Mouse (Mus musculus) CH12.LX (cell line): ENCODE data around the gene Mt3. TPM values are rescaled to one million over a fixed set of nuclear protein-coding genes. Genes with fewer than 3 reads are reported as not detected.
A peak's percentile ranks its signal among the peaks of the same experiment; 100 is the strongest.

Experiments used
- DNase-seq: peaks from one replicate; pipeline ENCODE4 v3.0.0-alpha.2; 2013; ENCODE audit errors: extremely low read depth
- H3K27ac ChIP-seq: 2 replicates; pipeline ENCODE4 v1.5.1; 2012; ENCODE audit warnings: low read depth, mild to moderate bottlenecking, control low read depth, moderate library complexity; ENCODE audit not compliant: insufficient read depth
- H3K27me3 ChIP-seq: replicated peaks from 2 replicates; pipeline ENCODE3; 2012; ENCODE audit warnings: inconsistent platforms
- H3K36me3 ChIP-seq, 2 experiments: replicated peaks in 1 of 2; 2 replicates each; pipeline versions ENCODE3 to v1.6.1; 2012; ENCODE audit warnings: inconsistent platforms in 1 of 2, low read length in 1 of 2, mild to moderate bottlenecking in 1 of 2, mixed read lengths in 1 of 2, moderate library complexity in 1 of 2; ENCODE audit not compliant: control insufficient read depth in 1 of 2, insufficient read depth in 1 of 2
- H3K4me1 ChIP-seq, 2 experiments: 2 replicates each; pipeline ENCODE4 v1.6.1; 2012; ENCODE audit warnings: inconsistent platforms in 1 of 2, moderate library complexity in 1 of 2; ENCODE audit not compliant: insufficient read depth in 2 of 2, control insufficient read depth in 1 of 2
- H3K4me2 ChIP-seq: 2 replicates; pipeline ENCODE4 v1.6.1; 2012; ENCODE audit warnings: low read depth, mild to moderate bottlenecking, control low read depth; ENCODE audit not compliant: poor library complexity, insufficient read depth, severe bottlenecking
- H3K4me3 ChIP-seq, 3 experiments: fragments of 150-350 bp in 1 of 3; sonication (generic) in 1 of 3; replicated peaks in 1 of 3; 2 replicates each; pipeline versions ENCODE3 to v1.5.1; 2011 to 2012; ENCODE audit warnings: low read depth in 2 of 3, low read length in 2 of 3, mild to moderate bottlenecking in 2 of 3, moderate library complexity in 2 of 3, control low read depth in 1 of 3, improper control_type of control experiment in 1 of 3, inconsistent platforms in 1 of 3, mixed read lengths in 1 of 3; ENCODE audit not compliant: poor library complexity in 1 of 3
- H3K79me2 ChIP-seq: replicated peaks from 2 replicates; pipeline ENCODE4 v1.6.1; 2012; ENCODE audit warnings: mild to moderate bottlenecking, moderate library complexity; ENCODE audit not compliant: control insufficient read depth, poor library complexity, insufficient read depth, severe bottlenecking; ENCODE audit errors: extremely low read depth
- H3K9ac ChIP-seq: 2 replicates; pipeline ENCODE4 v1.6.1; 2012; ENCODE audit warnings: low read depth, mild to moderate bottlenecking, control low read depth, moderate library complexity; ENCODE audit not compliant: insufficient read depth
- H3K9me3 ChIP-seq: replicated peaks from 2 replicates; pipeline ENCODE3; 2012; ENCODE audit warnings: low read length, inconsistent platforms, mixed read lengths
- BHLHE40 ChIP-seq: IDR thresholded peaks from 2 replicates; pipeline ENCODE4 v1.6.1; 2011; ENCODE audit warnings: mild to moderate bottlenecking, low read depth, low read length, improper control_type of control experiment
- CHD1 ChIP-seq: IDR thresholded peaks from 2 replicates; pipeline ENCODE4 v1.6.1; 2012; ENCODE audit warnings: low read depth, low read length, improper control_type of control experiment, inconsistent platforms
- CHD2 ChIP-seq: IDR thresholded peaks from 2 replicates; pipeline ENCODE4 v1.6.1; 2011; ENCODE audit warnings: low read length, improper control_type of control experiment
- CTCF ChIP-seq, 2 experiments: IDR thresholded peaks in 1 of 2; conservative IDR thresholded peaks in 1 of 2; 2 replicates each; pipeline ENCODE4 v1.5.1; 2011 to 2012; ENCODE audit warnings: low read depth in 2 of 2, low read length in 2 of 2, improper control_type of control experiment in 1 of 2, inconsistent platforms in 1 of 2, mild to moderate bottlenecking in 1 of 2, moderate library complexity in 1 of 2
- E2F4 ChIP-seq: IDR thresholded peaks from 2 replicates; pipeline ENCODE4 v1.6.1; 2011; ENCODE audit warnings: low read depth, low read length, improper control_type of control experiment; ENCODE audit not compliant: insufficient replicate concordance
- ELF1 ChIP-seq: IDR thresholded peaks from 2 replicates; pipeline ENCODE4 v1.6.1; 2014; ENCODE audit warnings: low read depth, mild to moderate bottlenecking, inconsistent platforms, low read length, improper control_type of control experiment
- EP300 ChIP-seq: IDR thresholded peaks from 2 replicates; pipeline ENCODE4 v1.6.1; 2011; ENCODE audit warnings: low read length, improper control_type of control experiment
- GABPA ChIP-seq: IDR thresholded peaks from 2 replicates; pipeline ENCODE4 v1.6.1; 2012; ENCODE audit warnings: low read depth, low read length, improper control_type of control experiment, inconsistent platforms; ENCODE audit not compliant: insufficient replicate concordance
- HCFC1 ChIP-seq: IDR thresholded peaks from 2 replicates; pipeline ENCODE4 v1.6.1; 2012; ENCODE audit warnings: low read depth, mild to moderate bottlenecking, inconsistent platforms, low read length, improper control_type of control experiment
- IRF4 ChIP-seq: IDR thresholded peaks from 2 replicates; pipeline ENCODE4 v1.6.1; 2014; ENCODE audit warnings: low read depth, mild to moderate bottlenecking, inconsistent platforms, low read length, improper control_type of control experiment
- JUND ChIP-seq: conservative IDR thresholded peaks from 2 replicates; pipeline ENCODE4 v1.6.1; 2011; ENCODE audit warnings: low read depth, low read length, improper control_type of control experiment
- MAX ChIP-seq: IDR thresholded peaks from 2 replicates; pipeline ENCODE4 v1.6.1; 2011; ENCODE audit warnings: low read length, improper control_type of control experiment
- MAZ ChIP-seq: IDR thresholded peaks from 2 replicates; pipeline ENCODE4 v1.6.1; 2012; ENCODE audit warnings: low read depth, mild to moderate bottlenecking, inconsistent platforms, low read length, improper control_type of control experiment, moderate library complexity
- MEF2A ChIP-seq: IDR thresholded peaks from 2 replicates; pipeline ENCODE4 v1.6.1; 2014; ENCODE audit warnings: low read depth, mild to moderate bottlenecking, inconsistent platforms, low read length, improper control_type of control experiment, borderline replicate concordance
- MXI1 ChIP-seq: IDR thresholded peaks from 2 replicates; pipeline ENCODE4 v1.6.1; 2011; ENCODE audit warnings: mild to moderate bottlenecking, low read depth, low read length, improper control_type of control experiment
- NRF1 ChIP-seq: IDR thresholded peaks from 2 replicates; pipeline ENCODE4 v1.6.1; 2014; ENCODE audit warnings: low read depth, mild to moderate bottlenecking, inconsistent platforms, low read length, improper control_type of control experiment, moderate library complexity
- PAX5 ChIP-seq: IDR thresholded peaks from 2 replicates; pipeline ENCODE4 v1.6.1; 2012; ENCODE audit warnings: low read length, inconsistent platforms, mixed read lengths
- POLR2A ChIP-seq: IDR thresholded peaks from 2 replicates; pipeline ENCODE4 v1.6.1; 2011; ENCODE audit warnings: low read depth, mild to moderate bottlenecking, improper control_type of control experiment, low read length
- RAD21 ChIP-seq: IDR thresholded peaks from 2 replicates; pipeline ENCODE4 v1.6.1; 2011; ENCODE audit warnings: low read depth, mild to moderate bottlenecking, low read length, improper control_type of control experiment, moderate library complexity
- RCOR1 ChIP-seq: conservative IDR thresholded peaks from 2 replicates; pipeline ENCODE4 v1.6.1; 2012; ENCODE audit warnings: low read depth, mild to moderate bottlenecking, inconsistent platforms, low read length, improper control_type of control experiment
- SMC3 ChIP-seq: IDR thresholded peaks from 2 replicates; pipeline ENCODE4 v1.6.1; 2011; ENCODE audit warnings: low read depth, low read length, improper control_type of control experiment
- TBP ChIP-seq: conservative IDR thresholded peaks from 2 replicates; pipeline ENCODE4 v1.6.1; 2011; ENCODE audit warnings: low read depth, low read length, improper control_type of control experiment
- USF1 ChIP-seq: IDR thresholded peaks from 2 replicates; pipeline ENCODE4 v1.6.1; 2014; ENCODE audit warnings: low read depth, mild to moderate bottlenecking, inconsistent platforms, low read length, improper control_type of control experiment
- ZC3H11A ChIP-seq: IDR thresholded peaks from 2 replicates; pipeline ENCODE4 v1.6.1; 2012; ENCODE audit warnings: low read depth, mild to moderate bottlenecking, inconsistent platforms, low read length, improper control_type of control experiment
- ZMIZ1 ChIP-seq: IDR thresholded peaks from 2 replicates; pipeline ENCODE4 v1.6.1; 2012; ENCODE audit warnings: low read depth, mild to moderate bottlenecking, inconsistent platforms, low read length, improper control_type of control experiment
- dilution Hi-C: fragments of 300-500 bp; cut with MboI; formaldehyde crosslinking; loops from 2 replicates; pipeline ENCODE4 v1.14.3; 2020; ENCODE audit warnings: low sequenced_read_pairs; ENCODE audit not compliant: extremely low pct_unique_long_range_greater_than_20kb, extremely low pct_ligation_motif_present
- in situ Hi-C: fragments of 300-500 bp; cut with MboI; formaldehyde crosslinking; loops from 3 replicates; pipeline ENCODE4 v1.14.3; 2019; ENCODE audit warnings: low sequenced_read_pairs, low pct_ligation_motif_present, low pct_unique_long_range_greater_than_20kb, mixed read lengths
- polyA plus RNA-seq: library from polyadenylated mRNA; unstranded; fragments of >175 nt; gene quantifications from 2 replicates; pipeline ENCODE4 v1.2.1, GENCODE M21; 2012; ENCODE audit warnings: low read depth; ENCODE audit not compliant: insufficient read length
- total RNA-seq, 2 experiments: library from RNA; depleted of rRNA; stranded (reverse); fragments of 300-350 nt in 1 of 2; fragments of >200 nt in 1 of 2; gene quantifications; 2 replicates each; pipeline ENCODE4 v1.2.3; 2012 to 2014

Gene Mt3
- total and polyA plus RNA-seq, 3 experiments, result 1.9 to 20.6 TPM; not detected in 1

GRCm38 (mm10) chr8:94169547-94169946 lies 17.1 kb downstream of the Mt3 start:
- no peaks in the 10 kb centered on the region for H3K36me3 ChIP-seq
- H3K27me3 ChIP-seq, result peaks cover 52% of the 10 kb centered on the region
- no peak for DNase-seq
- no peak overlapping the region for H3K9ac ChIP-seq
- H3K79me2 ChIP-seq, result no peaks in the 10 kb centered on the region; the same call in 1 of the 2 replicates
- peaks cover 8 to 21% of the 10 kb centered on the region in 2 experiments for H3K4me1 ChIP-seq
- no peak overlapping the region for H3K27ac ChIP-seq
- H3K9me3 ChIP-seq, result no peaks in the 10 kb centered on the region
- H3K4me3 ChIP-seq, result no peak overlapping the region
- dilution Hi-C loops (no loop called here), in situ Hi-C loops (loop anchor here (5.0 kb wide), 1 partner anchor 33 kb away; no protein-coding TSS in a partner anchor)
- TF ChIP-seq CHD2 (no peak), MAZ (no peak)
- H3K4me2 ChIP-seq, result no peak overlapping the region

DNA sequence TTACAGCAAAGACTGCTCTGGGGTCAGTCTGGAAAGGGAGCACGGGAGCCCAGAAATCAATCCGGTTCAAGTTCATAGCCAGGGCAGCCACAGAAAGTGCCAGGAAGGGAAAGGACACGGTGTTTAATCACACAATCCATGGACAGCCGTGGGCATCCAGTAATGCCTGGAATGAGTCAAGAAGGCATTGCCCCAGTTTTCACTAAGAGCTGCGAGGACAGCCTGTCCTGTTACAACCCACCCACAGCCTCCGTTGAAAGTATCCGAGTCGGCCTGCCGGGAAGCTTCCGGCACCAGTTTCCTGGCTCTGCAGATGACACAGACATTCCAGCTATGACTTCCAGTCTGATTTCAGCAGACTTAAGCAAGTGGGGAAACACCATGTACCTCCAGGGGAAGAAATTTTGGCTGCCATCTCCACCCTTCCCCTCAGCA lies 18.9 kb downstream of the Mt3 start:
- no peak overlapping the region for H3K4me3 ChIP-seq
- no peaks in the 10 kb centered on the region for H3K9me3 ChIP-seq
- in situ Hi-C loops, result no loop called here

DNA sequence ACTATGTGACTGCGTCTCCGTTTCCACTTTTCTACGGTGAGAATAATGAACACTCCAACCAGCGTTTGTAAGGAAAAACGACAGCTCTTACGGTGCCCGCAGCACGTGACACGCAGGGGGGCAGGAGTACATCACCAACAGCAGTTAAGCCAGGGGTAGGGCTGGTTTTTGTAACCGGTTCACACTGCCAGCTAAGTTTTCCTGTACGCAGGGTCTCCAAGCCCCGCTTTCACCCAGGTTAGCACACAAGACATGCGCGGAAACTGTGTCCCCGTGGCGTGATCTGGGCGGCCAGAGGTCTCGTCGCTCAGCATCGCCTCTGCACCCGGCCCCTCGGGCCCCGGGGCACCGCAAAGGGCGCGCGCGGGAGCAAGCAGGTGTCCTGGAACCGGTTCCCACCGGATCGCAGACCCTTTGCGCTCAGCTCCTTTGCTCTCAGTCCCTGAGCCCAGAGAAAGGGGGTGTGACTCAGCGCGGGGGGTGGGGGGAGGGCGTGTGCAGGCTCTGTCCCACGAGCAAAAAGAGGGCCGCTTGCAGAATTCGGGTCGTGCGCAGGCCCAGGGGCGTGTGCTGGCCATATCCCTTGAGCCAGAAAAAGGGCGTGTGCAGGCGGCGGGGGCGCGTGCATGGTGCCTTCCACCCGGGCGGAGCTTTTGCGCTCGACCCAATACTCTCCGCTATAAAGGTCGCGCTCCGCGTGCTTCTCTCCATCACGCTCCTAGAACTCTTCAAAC lies 19.8 kb downstream of the Mt3 start, which contains the start of gene Mt2:
TSS of gene Mt2 (plus strand) at position 590 of the 734 bp plus-strand sequence.
- H3K36me3 ChIP-seq, result no peaks in the 10 kb centered on the region
- in situ Hi-C loops, result no loop called here
- H3K79me2 ChIP-seq, result no peaks in the 10 kb centered on the region; the same call in 1 of the 2 replicates
- H3K27ac ChIP-seq, result peak within 1 kb of the TSS; percentile 71
- peaks cover 2% of the 10 kb centered on the region for H3K9me3 ChIP-seq
- peak within 1 kb of the TSS; percentile 81 for H3K9ac ChIP-seq
- peaks cover 9 to 18% of the 10 kb centered on the region in 2 experiments for H3K4me1 ChIP-seq
- dilution Hi-C loops, result no loop called here
- DNase-seq, result peak; percentile 74
- peaks cover 75% of the 10 kb centered on the region for H3K27me3 ChIP-seq
- H3K4me3 ChIP-seq, result peak within 1 kb of the TSS; percentile 33 to 83 (median 58)
- H3K4me2 ChIP-seq, result peak within 1 kb of the TSS; percentile 64
- TF ChIP-seq ZMIZ1 (no peak), MXI1 (peak; percentile 90), JUND (no peak), BHLHE40 (peak; percentile 81), CTCF (conservative IDR thresholded peaks at IDR 0.05 in 1 of 2, IDR thresholded peaks at IDR 0.05 in 1 of 2; ENCODE audit: low read depth in 2 of 2, low read length in 2 of 2) (no peak), POLR2A (peak; percentile 99; the same call in 1 of the 2 replicates), NRF1 (peak; percentile 83), ELF1 (peak; percentile 30; the same call in 1 of the 2 replicates), MAZ (peak; percentile 78; the same call in 1 of the 2 replicates), RCOR1 (no peak), ZC3H11A (no peak), CHD1 (0 out of 2 replicates have a peak, but pooled peaks have one; percentile 9), RAD21 (no peak), PAX5 (no peak), E2F4 (no peak), IRF4 (no peak), MAX (peak; percentile 60), EP300 (no peak), GABPA (no peak), USF1 (peak; percentile 68), MEF2A (no peak; the same call in 1 of the 2 replicates), TBP (peak; percentile 95)

More for the DNA sequence above, 18.9 kb downstream of the Mt3 start:
- peak overlapping the region; percentile 54; the same call in 1 of the 2 replicates for H3K9ac ChIP-seq
- H3K36me3 ChIP-seq, result no peaks in the 10 kb centered on the region
- TF ChIP-seq SMC3 (no peak), HCFC1 (no peak)
- peak overlapping the region; percentile 64 for H3K4me2 ChIP-seq
- peaks cover 9 to 21% of the 10 kb centered on the region in 2 experiments for H3K4me1 ChIP-seq
- H3K27ac ChIP-seq, result no peak overlapping the region
- dilution Hi-C loops, result no loop called here
- H3K27me3 ChIP-seq, result peaks cover 67% of the 10 kb centered on the region
- DNase-seq, result no peak
- no peaks in the 10 kb centered on the region; the same call in 1 of the 2 replicates for H3K79me2 ChIP-seq
